Mouse (Mus musculus): ENCODE data around the gene Otulin. TPM values are rescaled to one million over a fixed set of nuclear protein-coding genes. Genes with fewer than 3 reads are reported as not detected.
A peak's percentile ranks its signal among the peaks of the same experiment; 100 is the strongest.

Otulin gene
- polyA plus RNA-seq, 1 experiment from 2014 or later, result 28.1 TPM

- no peak for DNase-seq (ENCODE audit: low spot score)
- no peaks in the 10 kb centered on the region for H3K27me3 ChIP-seq (ENCODE audit: insufficient read depth, poor library complexity, severe bottlenecking)
- no peak overlapping the region for H3K4me3 ChIP-seq
- peaks cover 63% of the 10 kb centered on the region for H3K36me3 ChIP-seq
- 90% methylated on average over 4 of the region's 4 CpGs for WGBS
- H3K4me1 ChIP-seq (replicated peaks), result peaks cover 14% of the 10 kb centered on the region
- H3K27ac ChIP-seq, result no peak overlapping the region
- no peaks in the 10 kb centered on the region for H3K9me3 ChIP-seq
These were observed 33.0 kb downstream of the Otulin start for GRCm38 (mm10) chr15:27597516-27597915.

- no peaks in the 10 kb centered on the region for H3K27me3 ChIP-seq (ENCODE audit: insufficient read depth, poor library complexity, severe bottlenecking)
- H3K27ac ChIP-seq, result peak overlapping the region; percentile 35; the same call in 1 of the 2 replicates
- DNase-seq (ENCODE audit: low spot score), result no peak
- H3K36me3 ChIP-seq, result peaks cover 69% of the 10 kb centered on the region
- no peaks in the 10 kb centered on the region for H3K9me3 ChIP-seq
- 85% methylated on average over 3 of the region's 3 CpGs for WGBS
- H3K4me3 ChIP-seq, result no peak overlapping the region
- H3K4me1 ChIP-seq (replicated peaks), result peaks cover 19% of the 10 kb centered on the region
These were observed 33.9 kb downstream of the Otulin start for GRCm38 (mm10) chr15:27596463-27597140.

GRCm38 (mm10) chr15:27595560-27595959, 34.9 kb downstream of the Otulin start:
- no peaks in the 10 kb centered on the region for H3K27me3 ChIP-seq (ENCODE audit: insufficient read depth, poor library complexity, severe bottlenecking)
- 41% methylated on average over 8 of the region's 8 CpGs for WGBS
- H3K27ac ChIP-seq, result peak overlapping the region; percentile 83
- H3K36me3 ChIP-seq, result peaks cover 72% of the 10 kb centered on the region
- H3K9me3 ChIP-seq, result no peaks in the 10 kb centered on the region
- H3K4me3 ChIP-seq, result no peak overlapping the region
- peaks cover 19% of the 10 kb centered on the region for H3K4me1 ChIP-seq (replicated peaks)
- peak; percentile 18 for DNase-seq (ENCODE audit: low spot score)

- H3K9me3 ChIP-seq, result no peaks in the 10 kb centered on the region
- 39% methylated on average over 4 of the region's 4 CpGs for WGBS
- peak overlapping the region; percentile 83 for H3K27ac ChIP-seq
- peaks cover 72% of the 10 kb centered on the region for H3K36me3 ChIP-seq
- peaks cover 19% of the 10 kb centered on the region for H3K4me1 ChIP-seq (replicated peaks)
- no peak overlapping the region for H3K4me3 ChIP-seq
- H3K27me3 ChIP-seq (ENCODE audit: insufficient read depth, poor library complexity, severe bottlenecking), result no peaks in the 10 kb centered on the region
- DNase-seq (ENCODE audit: low spot score), result peak; percentile 33
These were observed 35.5 kb downstream of the Otulin start for GRCm38 (mm10) chr15:27594973-27595372.

- DNase-seq (ENCODE audit: low spot score), result no peak
- peaks cover 19% of the 10 kb centered on the region for H3K4me1 ChIP-seq (replicated peaks)
- H3K27ac ChIP-seq, result no peak overlapping the region
- H3K36me3 ChIP-seq, result peaks cover 65% of the 10 kb centered on the region
- 77% methylated on average over 13 of the region's 13 CpGs for WGBS
- no peaks in the 10 kb centered on the region for H3K9me3 ChIP-seq
- H3K4me3 ChIP-seq, result no peak overlapping the region
- H3K27me3 ChIP-seq (ENCODE audit: insufficient read depth, poor library complexity, severe bottlenecking), result no peaks in the 10 kb centered on the region
These were observed 36.8 kb downstream of the Otulin start for GRCm38 (mm10) chr15:27593717-27594116.

- H3K36me3 ChIP-seq, result peaks cover 61% of the 10 kb centered on the region
- WGBS, result 87% methylated on average over 19 of the region's 19 CpGs
- no peaks in the 10 kb centered on the region for H3K27me3 ChIP-seq (ENCODE audit: insufficient read depth, poor library complexity, severe bottlenecking)
These were observed 37.7 kb downstream of the Otulin start for GRCm38 (mm10) chr15:27592620-27593320.

GRCm38 (mm10) chr15:27590812-27591211, 39.7 kb downstream of the Otulin start:
- Histone ChIP-seq H3K4me1 (replicated peaks) (peaks cover 22% of the 10 kb centered on the region), H3K27ac (no peak overlapping the region), H3K9me3 (no peaks in the 10 kb centered on the region), H3K4me3 (no peak overlapping the region), H3K36me3 (peaks cover 56% of the 10 kb centered on the region), H3K27me3 (ENCODE audit: insufficient read depth, poor library complexity, severe bottlenecking) (no peaks in the 10 kb centered on the region)
- 95% methylated on average over 9 of the region's 9 CpGs for WGBS
- no peak for DNase-seq (ENCODE audit: low spot score)

More at GRCm38 (mm10) chr15:27592620-27593320, 37.7 kb downstream of the Otulin start:
- H3K4me3 ChIP-seq, result no peak overlapping the region
- no peaks in the 10 kb centered on the region for H3K9me3 ChIP-seq
- no peak overlapping the region for H3K27ac ChIP-seq
- peaks cover 24% of the 10 kb centered on the region for H3K4me1 ChIP-seq (replicated peaks)
- no peak for DNase-seq (ENCODE audit: low spot score)

GRCm38 (mm10) chr15:27588087-27588826, 42.2 kb downstream of the Otulin start:
- no peak for DNase-seq (ENCODE audit: low spot score)
- Histone ChIP-seq H3K36me3 (peaks cover 40% of the 10 kb centered on the region), H3K4me1 (replicated peaks) (peaks cover 9% of the 10 kb centered on the region; the same call in 1 of the 2 replicates), H3K27ac (no peak overlapping the region), H3K9me3 (no peaks in the 10 kb centered on the region), H3K4me3 (no peak overlapping the region), H3K27me3 (ENCODE audit: insufficient read depth, poor library complexity, severe bottlenecking) (no peaks in the 10 kb centered on the region)
- WGBS, result 77% methylated on average over 14 of the region's 14 CpGs

GRCm38 (mm10) chr15:27586093-27586480, 44.4 kb downstream of the Otulin start:
- no peak for DNase-seq (ENCODE audit: low spot score)
- Histone ChIP-seq H3K27ac (no peak overlapping the region), H3K9me3 (no peaks in the 10 kb centered on the region), H3K4me1 (replicated peaks) (peaks cover 17% of the 10 kb centered on the region), H3K36me3 (peaks cover 27% of the 10 kb centered on the region), H3K4me3 (no peak overlapping the region), H3K27me3 (ENCODE audit: insufficient read depth, poor library complexity, severe bottlenecking) (no peaks in the 10 kb centered on the region)
- 95% methylated on average over 5 of the region's 5 CpGs for WGBS

- Histone ChIP-seq H3K36me3 (peaks cover 22% of the 10 kb centered on the region), H3K27me3 (ENCODE audit: insufficient read depth, poor library complexity, severe bottlenecking) (no peaks in the 10 kb centered on the region), H3K9me3 (no peaks in the 10 kb centered on the region), H3K4me1 (replicated peaks) (peaks cover 22% of the 10 kb centered on the region), H3K27ac (no peak overlapping the region), H3K4me3 (no peak overlapping the region)
- DNase-seq (ENCODE audit: low spot score), result no peak
- WGBS, result 88% methylated on average over 4 of the region's 4 CpGs
These were observed 44.9 kb downstream of the Otulin start for GRCm38 (mm10) chr15:27585466-27586092.

GRCm38 (mm10) chr15:27583620-27584019, 46.9 kb downstream of the Otulin start:
- no peak for DNase-seq (ENCODE audit: low spot score)
- H3K27ac ChIP-seq, result no peak overlapping the region
- H3K36me3 ChIP-seq, result peaks cover 18% of the 10 kb centered on the region; the same call in 1 of the 2 replicates
- 94% methylated on average over 6 of the region's 6 CpGs for WGBS
- peaks cover 21% of the 10 kb centered on the region for H3K4me1 ChIP-seq (replicated peaks)
- no peaks in the 10 kb centered on the region for H3K27me3 ChIP-seq (ENCODE audit: insufficient read depth, poor library complexity, severe bottlenecking)
- H3K9me3 ChIP-seq, result no peaks in the 10 kb centered on the region
- no peak overlapping the region for H3K4me3 ChIP-seq

- peak; percentile 27 for DNase-seq (ENCODE audit: low spot score)
- Histone ChIP-seq H3K4me1 (replicated peaks) (peaks cover 18% of the 10 kb centered on the region), H3K4me3 (no peak overlapping the region), H3K27me3 (ENCODE audit: insufficient read depth, poor library complexity, severe bottlenecking) (no peaks in the 10 kb centered on the region), H3K36me3 (peaks cover 14% of the 10 kb centered on the region; the same call in 1 of the 2 replicates), H3K9me3 (no peaks in the 10 kb centered on the region), H3K27ac (no peak overlapping the region)
- WGBS, result 78% methylated on average over 4 of the region's 4 CpGs
These were observed 47.5 kb downstream of the Otulin start for GRCm38 (mm10) chr15:27583042-27583441.

Measured in hindbrain, embryonic 10.5 days (tissue).